Mouse (Mus musculus): Measurements from ENCODE around the gene Fam162a.

DNA sequence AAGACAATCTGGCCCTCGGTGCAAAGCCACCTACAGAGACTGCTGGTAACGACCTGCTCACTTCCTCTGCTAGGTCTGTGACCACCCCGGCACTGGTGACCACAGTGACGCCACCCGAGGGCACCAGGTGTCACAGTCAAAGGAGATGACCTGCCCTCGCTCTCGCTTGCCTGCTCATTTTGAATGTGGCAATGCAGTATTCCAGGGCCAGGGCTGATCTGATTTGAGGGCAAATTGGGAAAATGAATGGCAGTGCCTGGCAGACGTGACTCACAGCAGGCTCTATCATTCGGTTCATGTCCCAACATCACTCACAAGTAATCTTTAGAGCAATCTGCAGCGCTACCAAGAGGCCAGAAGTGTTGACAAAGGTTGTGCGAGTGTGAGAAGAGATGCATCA, 15.0 kb downstream of the Fam162a start:
- TF ChIP-seq TAL1 (IDR thresholded peaks at IDR 0.05; ENCODE audit: low read length) (no peak), GATA1 (IDR thresholded peaks at IDR 0.05; ENCODE audit: low read length) (no peak)

Data from erythroblast, embryonic 14.5 days (primary cell).